Mouse (Mus musculus): ENCODE measurements around the gene Myof.

DNA sequence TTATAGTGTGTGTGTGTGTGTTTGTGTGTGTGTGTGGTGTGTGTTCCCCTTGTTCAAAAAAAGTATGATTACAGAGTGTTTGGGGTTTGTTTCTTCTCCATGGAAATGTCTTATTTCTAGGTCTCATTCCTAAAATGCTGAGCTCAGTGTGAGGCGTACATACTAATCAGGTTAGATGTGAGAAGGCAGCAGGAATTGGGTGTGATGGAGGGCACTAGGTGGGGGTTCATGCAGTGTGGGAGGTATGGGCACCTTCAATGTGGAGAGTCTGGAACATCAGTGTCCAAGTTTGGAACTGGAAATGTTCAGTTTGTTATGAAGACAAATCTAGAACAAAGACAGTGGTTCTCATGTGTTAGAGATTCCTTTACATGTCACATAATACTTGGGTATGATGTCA, 191.3 kb downstream of the Myof start:
- TF ChIP-seq CTCF (IDR thresholded peaks at IDR 0.05; ENCODE audit: borderline replicate concordance, insufficient read depth, low read length) (no peak), POLR2A (IDR thresholded peaks at IDR 0.05; ENCODE audit: low read depth, low read length) (no peak)

All from embryonic fibroblast, embryonic 13.5 days (primary cell).